Mouse (Mus musculus) lung, postnatal 0 days (tissue): Measurements from ENCODE around the gene Ccdc146.

Experiments used
- CTCF ChIP-seq: IDR thresholded peaks from 2 replicates; pipeline ENCODE4 v1.5.1; 2016; ENCODE audit warnings: antibody characterized with exemption, mild to moderate bottlenecking
- EP300 ChIP-seq: IDR thresholded peaks from 2 replicates; pipeline ENCODE4 v1.6.1; 2016; ENCODE audit warnings: antibody characterized with exemption, mild to moderate bottlenecking, control low read depth

DNA sequence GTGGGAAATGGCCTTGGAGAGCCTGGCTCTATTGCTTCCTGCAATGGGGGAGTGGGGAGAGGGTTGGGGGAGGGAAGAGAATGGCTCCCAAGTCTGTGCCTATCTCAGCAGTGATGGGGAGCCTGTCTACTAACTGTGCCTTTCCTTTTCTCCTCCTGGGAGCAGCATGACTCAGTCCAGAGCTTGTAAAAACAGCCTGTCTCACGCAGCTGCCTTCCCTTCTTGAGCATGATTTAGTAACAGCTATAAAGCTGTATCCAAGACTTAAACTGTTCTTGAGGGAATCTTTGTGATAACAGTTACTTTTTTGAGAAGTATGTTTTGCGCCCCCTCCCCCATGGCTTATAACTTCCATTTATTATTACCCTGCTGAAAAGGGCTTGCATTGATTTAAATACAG, 176.6 kb downstream of the Ccdc146 start:
- TF ChIP-seq CTCF (no peak), EP300 (no peak)
